Mouse (Mus musculus) regulatory T cell (primary cell): ENCODE data around the gene Cacng5.

Experiments used
- in situ Hi-C: fragments of 300-600 bp; cut with MboI, MseI; formaldehyde crosslinking; loops from one replicate; pipeline ENCODE4 v1.15.1; 2025; ENCODE audit warnings: high pct_unique_total_duplicates

The Cacng5 gene

DNA sequence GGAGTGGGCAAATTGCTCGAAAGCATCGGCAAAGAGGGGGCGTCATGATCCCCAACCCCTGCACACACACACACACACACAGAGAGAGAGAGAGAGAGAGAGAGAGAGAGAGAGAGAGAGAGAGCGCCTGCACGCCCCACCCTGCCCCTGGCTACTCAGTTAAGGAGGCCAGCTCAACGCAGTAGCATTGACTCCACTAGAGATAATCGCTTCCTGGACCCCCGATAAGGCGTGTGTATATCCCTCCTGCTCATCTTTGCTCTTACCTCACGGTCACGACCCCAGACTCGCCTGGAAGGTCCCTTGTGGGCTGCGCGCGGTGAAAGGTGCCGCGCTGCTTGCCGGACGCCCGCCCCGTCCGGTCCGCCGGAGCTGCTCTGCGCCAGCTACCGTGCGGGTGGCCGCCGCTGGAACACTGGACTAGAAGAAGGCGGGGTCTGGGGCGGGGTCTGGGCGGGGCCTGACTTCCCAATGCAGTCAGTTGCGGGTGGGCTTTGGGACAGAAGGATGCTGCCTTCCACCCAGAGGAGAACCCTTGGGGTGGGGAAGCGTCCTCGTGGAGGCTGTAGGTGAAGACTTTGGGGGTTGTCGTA, at the start of gene Cacng5:
Cacng5 (minus strand) TSS at position 422 of the 593 bp plus-strand sequence.
- in situ Hi-C loops, result no loop called here

DNA sequence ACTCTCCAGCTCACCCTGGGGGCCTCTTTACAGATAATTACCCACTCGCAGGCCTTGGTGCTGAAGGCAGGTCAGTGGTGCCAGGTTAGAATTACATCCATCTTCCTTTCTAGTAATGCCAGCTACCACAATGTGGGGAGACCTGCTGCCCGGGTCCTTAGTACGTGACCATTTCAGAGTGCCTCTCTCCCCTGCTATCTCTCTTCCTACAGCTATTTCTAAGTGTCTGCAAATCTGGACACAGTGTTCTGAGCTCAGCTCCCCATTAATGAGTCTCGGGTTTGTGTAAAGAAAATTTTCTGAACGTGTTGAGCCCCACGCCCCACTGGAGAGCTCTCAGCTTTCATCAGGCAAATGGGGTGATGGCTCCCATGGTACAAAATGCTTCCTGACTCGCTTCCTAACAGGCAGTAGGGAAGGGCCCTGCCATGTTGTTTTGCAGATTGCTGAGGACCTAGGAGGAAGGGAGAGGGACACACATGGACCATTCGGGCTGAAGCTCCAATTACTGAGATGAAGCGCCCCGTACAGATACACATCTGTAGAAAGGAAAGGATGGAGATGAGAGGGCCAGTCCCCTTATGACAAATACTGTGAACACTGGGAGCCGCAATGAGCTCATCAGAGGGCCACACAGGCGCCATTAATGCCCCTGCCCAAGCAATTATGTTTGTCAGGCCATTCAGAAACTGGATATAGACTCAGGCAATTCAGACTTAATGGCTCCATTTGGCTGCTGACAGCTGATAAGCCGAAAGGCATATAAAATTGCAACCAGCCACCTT, 42.9 kb upstream of the Cacng5 start:
- in situ Hi-C loops, result no loop called here

DNA sequence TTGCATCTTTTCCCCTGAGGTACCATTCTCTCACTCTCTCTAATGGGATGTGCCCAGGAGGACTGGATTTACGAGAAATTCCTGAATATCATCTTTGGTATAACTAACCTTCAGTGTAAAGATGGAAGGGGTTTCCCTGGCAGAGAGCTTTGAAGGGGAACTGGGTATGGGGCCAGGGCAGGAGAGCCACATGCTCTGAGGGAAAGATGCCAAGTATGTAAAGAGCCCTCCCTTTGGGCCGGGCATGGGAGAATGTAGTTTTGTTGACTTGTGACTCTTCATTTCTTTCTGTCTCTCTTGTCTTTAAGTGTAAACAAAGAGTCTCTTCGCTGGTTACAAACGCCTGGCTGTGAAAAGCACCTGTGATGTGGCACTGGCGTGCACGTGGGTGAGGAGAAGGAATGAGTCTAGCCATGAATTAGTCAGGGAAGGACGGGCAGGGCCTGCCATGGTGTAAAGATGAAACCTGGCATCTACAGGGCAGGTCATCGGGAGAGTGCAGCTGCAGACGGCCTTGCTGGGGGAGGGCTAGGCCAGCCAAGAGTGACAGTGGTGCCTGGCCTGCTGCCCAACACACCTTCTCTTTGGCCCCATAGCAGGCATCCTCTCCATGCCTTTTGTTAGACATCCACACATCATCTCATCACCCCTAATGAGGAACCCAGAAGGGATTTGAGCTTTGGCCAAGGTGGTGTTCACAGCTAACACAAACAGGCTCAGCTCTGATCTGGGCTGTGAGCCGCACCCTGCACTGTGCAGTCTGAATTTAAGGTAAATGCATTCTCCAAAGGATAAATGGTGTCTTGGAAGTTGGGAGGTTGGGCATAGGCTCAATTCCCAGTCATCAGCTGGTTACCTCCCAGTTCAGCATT, 40.6 kb upstream of the Cacng5 start:
- in situ Hi-C loops, result no loop called here

DNA sequence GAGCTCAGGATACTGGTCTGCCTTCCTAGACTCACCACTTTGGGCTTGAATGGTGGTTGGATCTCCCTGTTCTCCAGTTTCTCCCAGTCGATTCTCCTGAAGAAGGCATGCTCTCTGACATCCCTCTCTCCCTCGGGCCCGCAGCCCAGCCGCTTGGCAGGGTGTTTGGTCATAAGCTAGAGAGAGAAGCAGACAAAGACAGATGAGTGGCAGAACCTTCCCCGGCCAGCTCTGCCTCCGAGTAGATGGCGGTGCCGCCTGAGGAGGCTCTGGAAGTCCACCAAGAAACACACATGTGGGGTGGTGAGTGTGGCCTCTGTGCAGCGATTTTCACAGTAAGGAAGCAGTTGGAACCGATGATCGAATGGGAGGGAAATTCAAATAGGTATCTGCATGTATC, 36.6 kb upstream of the Cacng5 start:
- in situ Hi-C loops, result no loop called here

DNA sequence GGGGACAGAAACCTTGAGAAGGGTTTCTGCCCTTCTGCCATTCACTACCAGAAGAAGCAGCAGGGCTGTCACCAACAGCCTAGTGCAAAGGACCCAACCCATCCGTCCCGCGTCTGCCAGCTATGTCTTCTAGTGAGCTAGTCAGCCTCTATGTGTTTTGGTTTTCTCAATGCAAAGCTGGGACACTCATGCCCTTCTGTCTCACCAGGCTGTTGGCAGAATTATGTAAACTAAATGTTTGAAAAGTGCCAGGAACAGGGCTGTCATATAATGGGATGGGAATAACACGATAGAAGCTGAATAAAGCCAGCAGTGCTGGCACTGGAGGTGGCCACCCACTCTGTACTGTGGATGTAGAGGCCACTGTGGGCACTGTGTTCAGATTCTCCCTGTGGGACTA, 35.8 kb upstream of the Cacng5 start:
- in situ Hi-C loops, result no loop called here

DNA sequence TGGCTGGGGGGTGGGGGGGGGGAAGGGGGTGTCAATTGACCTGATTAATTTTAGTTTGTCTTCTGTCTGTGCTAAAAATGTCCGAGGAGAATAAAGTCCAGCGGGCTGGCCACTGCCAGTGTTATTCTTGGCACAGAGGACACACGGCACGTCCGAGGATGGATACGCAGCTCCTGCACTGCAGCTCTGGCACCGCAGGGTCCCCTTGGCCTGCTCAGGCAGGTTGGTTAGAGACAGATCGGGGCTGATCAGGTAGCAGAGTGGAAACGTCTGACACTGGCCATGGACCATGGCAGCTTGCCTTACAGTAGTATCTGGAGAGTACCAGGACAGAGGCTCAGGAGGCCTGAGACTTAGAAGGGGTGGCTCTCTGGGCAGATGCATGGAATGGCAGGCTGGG, 35.4 kb upstream of the Cacng5 start:
- in situ Hi-C loops, result no loop called here

DNA sequence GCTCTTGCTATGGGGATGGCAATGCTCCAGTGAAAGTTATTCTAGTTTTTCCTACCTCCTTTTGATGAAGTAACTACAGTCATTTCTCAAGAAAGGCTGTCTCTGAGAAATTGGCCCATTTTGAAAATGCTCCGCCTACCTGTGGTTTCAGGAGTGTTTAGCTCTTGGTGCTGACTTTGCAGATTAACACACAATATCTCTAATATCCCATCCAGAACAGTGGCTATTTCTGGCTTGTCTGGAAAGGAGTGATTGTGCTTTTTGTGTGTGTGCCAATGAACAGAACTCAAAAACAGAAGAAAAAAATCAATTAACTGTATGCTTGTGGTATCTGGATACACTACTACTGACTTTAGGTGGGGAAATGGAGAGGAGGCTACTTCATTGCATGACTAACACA, 33.1 kb upstream of the Cacng5 start:
- in situ Hi-C loops, result no loop called here

DNA sequence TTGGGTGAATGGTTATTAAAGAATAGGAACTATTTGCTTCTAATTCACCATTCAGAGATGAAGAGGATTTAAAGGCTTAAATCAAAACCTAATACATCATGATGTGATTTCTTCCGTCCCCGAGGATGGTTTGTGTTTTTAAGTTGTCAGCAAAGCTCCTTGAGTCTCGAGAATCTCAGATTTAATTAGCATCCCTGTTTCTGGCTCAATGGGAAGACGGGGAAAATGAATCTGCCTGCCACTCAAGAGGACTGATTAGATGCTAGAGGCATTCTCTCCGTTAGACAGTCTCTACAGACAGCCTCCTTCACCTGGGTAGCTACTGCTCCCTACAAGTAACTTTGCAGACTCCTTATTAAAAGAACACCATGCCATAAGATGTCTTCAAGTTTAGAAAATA, 32.0 kb upstream of the Cacng5 start:
- in situ Hi-C loops, result no loop called here

DNA sequence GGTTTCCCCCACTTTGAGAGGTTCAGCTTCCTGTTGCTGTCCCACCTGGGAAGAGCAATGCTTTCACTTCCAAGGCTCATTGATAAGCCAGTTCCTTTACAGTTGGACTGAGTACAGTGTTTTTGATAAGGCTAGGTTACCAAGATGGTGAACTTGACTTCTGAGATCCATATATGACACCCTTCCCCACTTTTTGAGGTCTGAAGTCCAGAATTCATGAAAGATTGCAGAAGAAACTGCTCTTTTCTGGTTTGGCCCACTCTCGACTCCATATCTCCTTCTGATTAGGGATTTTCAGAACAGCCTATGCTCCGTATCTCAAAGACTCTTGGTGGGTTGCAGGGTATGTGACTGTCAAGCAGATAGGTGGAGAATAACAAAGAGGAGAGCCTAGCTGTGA, 22.1 kb upstream of the Cacng5 start:
- in situ Hi-C loops, result no loop called here

DNA sequence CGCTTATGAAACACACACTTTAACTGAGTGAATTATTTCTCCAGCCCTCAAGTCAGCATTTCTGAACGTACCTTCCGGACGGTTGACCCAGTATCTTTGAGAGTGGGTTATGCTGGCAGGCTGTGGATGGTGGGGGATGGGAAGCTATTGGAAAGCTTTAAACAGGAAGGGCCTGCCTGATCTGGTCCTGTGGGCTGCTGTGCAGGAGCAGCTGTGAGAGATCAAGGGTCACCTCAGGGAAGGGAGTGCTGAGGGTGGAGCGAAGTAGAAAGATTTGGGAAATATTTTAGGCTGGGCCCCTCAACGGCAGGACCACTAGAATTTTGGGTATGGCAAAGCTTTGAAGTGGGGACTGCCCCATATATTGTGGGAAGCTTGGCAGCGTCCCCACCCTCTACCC, 16.9 kb upstream of the Cacng5 start:
- in situ Hi-C loops, result no loop called here

DNA sequence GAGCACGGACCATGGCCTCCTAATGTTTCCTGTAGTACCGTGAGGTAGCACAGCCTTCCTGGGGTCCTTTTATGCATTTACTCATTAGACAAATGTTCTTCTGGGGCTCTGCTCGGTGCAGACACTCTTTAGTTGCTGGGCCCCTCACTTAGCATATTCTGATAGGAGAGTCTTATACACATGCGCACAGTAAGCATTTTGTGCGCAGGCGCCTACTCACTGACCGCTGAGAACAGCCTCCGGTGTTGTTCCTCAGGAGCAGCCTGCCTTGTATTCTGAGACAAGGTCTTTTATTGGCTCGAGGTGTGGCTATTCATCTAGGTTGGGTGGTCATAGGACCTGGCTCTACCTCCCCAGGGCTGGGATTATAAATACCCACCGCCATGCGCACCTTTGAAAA, 16.4 kb upstream of the Cacng5 start:
- in situ Hi-C loops, result no loop called here

DNA sequence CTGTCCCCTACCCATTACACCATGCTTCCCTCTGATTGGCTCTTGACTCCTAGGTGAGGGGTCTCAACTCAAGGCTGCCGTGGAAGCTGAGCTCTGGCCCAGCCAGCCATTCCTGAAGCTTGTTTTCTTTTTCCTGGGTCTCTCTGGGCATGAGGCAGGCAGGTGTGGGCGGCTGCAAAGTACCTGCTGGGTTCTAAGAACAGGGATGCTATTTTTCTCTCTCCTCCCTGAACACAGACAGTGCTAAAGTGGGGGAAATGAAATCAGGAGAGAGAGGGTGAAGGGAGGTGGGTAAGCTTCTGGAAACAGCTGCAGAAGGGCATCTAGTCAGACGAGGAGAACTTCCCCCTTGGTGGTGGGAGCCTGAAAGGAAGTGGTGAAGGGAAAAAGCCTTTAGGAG, 14.9 kb upstream of the Cacng5 start:
- in situ Hi-C loops, result no loop called here

DNA sequence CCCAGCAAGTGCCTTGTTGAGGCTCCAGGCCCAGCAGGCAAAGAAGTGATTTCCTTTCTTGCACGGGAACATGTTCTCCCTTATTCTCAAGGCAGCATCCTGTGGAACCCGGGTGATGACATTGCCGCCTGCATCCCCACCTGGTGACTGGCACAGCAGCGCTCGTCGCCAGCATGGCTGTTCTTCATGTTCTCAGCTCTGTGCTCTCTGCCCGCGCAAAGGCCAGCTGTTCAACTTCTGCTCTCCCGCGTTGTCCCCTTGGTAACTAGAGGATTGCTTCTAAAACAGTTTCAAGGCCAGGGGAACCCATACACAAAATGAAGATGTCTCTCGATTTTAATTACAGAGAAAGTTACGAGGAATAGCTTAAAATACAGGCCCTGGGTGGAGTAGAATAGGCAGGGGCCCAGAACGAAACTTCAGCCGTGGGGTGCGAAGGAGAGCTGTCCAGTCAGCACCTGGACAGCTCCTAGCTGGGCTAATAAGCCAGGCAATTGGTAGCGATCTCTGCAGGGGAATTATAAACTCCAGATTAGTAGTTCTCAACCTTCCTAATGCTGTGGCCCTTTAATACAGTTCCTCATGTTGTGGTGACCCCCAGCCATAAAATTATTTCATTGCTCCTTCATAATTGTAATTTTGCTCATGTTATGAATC, 5.1 kb upstream of the Cacng5 start:
- in situ Hi-C loops, result no loop called here

DNA sequence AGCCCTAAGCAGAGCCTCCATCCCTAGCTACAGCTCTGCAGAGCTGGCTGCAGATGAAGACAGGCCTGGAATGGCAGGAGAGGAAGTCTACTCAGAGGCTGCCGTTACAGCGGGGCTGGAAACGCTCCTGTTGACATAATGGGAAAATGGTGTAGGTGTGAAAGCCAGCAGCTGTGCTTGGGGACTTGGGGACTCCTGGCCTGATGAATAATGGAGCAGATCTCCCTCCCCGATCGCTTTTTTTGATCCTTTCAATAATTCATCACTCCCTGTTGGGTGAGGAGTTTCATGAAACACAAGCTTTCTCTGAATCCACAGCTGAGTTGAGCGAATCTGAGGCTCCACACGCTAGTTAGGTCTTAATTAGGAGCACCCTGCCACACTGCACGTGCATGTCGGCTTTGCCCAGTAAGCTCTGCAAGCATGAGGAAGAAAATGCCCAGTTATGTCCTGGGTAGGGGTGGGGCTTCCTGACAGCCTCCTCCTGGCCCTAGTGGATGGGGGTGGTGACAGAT, 2.9 kb upstream of the Cacng5 start:
- in situ Hi-C loops, result no loop called here

DNA sequence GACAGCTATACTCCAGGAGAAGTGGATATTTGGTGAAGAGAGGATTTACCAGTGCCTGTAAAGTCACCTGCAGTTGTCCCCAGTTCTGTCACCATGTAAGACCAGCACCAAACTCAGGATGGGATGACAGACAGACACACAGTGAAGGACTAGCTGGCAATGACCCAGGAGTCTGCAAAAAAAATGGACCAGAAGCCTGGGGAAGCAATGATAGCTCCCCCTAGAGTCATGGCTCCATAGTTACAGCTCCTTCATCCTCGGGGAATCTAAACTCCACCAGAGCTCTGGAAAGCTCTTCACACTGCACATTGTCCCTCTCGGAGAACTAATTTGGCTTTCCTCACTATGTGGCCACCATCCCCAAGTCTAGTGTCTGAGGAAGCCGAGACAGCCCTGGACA, 1.5 kb downstream of the Cacng5 start:
- in situ Hi-C loops, result no loop called here

DNA sequence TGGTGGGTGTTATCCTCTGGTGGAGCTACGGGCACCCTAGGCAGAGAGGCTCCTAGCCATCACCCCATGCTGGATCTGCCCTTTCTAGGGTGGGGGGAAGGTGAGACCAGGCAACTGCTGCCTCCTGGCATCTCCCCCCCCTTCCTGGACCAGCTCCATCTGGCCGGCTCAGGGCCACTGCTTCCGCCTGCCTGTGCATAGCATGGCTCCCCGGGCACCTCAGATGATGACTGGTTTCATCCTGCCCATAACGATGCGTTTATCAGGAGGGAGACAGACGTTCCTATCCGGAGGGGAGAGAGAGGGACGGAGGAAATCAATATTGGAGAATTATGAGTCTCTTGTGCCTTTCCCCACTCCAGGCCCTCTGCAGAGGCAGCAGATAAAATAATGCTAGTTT, 9.5 kb downstream of the Cacng5 start:
- in situ Hi-C loops, result no loop called here

DNA sequence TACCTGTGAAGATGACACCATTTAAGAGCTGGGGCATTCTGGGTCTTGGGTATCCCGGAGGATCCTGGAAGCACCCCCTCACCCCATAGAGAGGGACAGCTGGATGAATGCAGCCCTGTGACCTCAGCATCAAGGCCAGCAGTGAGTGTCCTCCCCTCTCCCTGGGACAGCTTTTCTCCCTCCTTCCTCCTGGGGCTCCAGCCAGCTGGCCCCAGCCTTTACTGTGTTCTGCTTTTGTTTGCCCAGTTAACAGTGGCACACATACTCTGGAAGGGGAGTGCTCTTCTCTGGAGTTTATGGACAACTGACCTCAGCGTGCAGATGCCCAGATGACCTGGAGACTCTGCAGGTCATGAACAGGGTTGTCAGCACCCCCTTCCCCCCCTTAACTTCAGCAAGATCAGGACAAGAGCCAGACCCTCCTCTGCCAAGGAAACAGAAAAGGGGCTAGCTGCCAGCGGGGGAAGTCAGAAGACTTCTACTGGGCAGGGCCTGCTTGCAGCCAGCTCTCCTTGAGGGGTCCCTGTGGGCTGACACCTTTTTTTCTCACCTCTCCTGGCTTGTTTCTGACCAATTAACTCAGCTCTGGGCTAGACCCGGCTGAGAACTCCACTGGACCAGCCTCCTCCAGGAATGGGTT, 10.8 kb downstream of the Cacng5 start:
- in situ Hi-C loops, result no loop called here

DNA sequence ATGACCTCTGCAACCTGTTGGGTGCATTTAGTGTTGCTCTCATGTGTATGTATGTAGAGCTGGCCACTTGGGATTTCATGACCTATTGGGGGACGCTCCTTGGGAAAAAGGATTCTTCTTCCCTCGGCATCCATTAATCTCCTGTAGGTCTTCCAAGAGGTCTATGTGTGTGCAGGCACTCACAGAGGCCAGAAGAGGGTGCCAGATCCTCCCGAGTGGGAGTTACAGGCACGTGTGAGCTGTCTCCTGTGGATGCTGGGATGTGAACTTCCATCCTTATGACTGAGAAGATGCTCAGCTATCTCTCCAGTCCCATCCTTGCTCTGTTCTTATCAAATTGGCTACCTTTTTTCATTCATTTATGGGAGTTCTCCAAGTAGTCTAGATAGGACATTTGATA, 14.4 kb downstream of the Cacng5 start:
- in situ Hi-C loops, result no loop called here

DNA sequence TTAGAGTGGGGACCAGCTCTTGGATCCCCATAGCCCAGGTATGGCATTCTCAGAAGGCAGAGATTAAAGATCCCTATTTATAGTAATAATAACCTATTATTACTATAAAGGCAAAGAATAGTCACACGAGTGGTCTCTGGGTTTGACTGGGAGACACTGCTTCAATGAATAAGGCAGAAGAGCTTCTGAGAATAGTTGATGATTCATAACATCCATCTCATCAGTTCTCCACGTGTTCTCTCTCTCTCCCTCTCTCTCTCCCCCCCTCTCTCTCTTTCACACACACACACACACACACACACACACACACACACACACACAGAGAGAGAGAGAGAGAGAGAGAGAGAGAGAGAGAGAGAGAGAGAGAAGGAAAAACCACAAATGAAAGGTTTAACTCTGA, 16.2 kb downstream of the Cacng5 start:
- in situ Hi-C loops, result no loop called here

DNA sequence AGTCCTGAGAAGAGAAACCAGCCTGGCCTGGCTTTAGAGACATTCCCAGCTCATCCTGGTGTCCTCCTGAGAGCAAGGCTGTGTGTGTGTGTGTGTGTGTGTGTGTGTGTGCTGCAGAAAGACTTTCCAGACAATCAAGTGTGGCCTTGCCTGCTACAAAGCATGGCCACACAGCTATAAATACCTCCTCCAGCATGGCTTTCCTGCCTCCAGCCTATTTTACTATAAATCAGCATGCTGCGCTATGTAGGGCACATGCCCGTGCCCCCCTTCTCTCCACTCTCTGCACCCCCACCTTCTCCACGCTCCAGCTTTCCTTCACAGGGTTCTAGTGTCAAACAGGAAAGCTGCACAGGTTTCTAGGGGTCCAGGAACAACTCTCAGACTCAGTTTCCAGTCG, 19.2 kb downstream of the Cacng5 start:
- in situ Hi-C loops, result no loop called here

DNA sequence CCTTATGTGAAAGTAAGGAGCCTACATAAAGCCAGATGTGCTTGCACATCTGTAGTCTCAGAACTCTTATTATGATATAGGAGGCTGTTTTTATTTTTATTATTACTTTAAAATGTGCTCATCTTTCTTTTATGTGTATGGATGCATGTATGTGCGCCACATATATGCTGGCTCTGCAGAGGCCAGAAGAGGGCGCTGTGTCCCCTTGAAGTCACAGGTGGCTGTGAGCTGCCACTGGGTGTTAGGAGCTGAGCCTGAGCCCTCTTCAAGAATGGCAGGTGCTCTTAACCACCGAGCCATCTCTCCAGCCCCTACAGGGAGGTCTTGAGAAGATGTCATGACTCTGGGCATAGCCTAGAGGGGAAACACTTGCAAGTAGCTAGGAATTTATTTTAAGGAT, 23.5 kb downstream of the Cacng5 start:
- in situ Hi-C loops, result no loop called here
